Mouse (Mus musculus) neural tube, embryonic 14.5 days (tissue): ENCODE results near the gene Tpst2. TPM values are rescaled to one million over a fixed set of nuclear protein-coding genes. Genes with fewer than 3 reads are reported as not detected.

ENCODE experiments used
- ATAC-seq: fragments of 200-750 bp; cut with Nextera tagmentation; 2 replicates; pipeline ENCODE4 v1.8.0; 2017; ENCODE audit warnings: low read depth, mild to moderate bottlenecking, moderate TSS enrichment, moderate library complexity
- H3K27ac ChIP-seq: fragments of 300-500 bp; sonication (generic); 2 replicates; pipeline ENCODE4 v1.5.1; 2014; ENCODE audit warnings: low read depth, mild to moderate bottlenecking, control low read depth, low read length, moderate library complexity, mixed read lengths
- H3K27me3 ChIP-seq: fragments of 300-500 bp; sonication (generic); 2 replicates; pipeline ENCODE4 v1.6.1; 2014; ENCODE audit warnings: low read length; ENCODE audit not compliant: control insufficient read depth, insufficient read depth
- H3K36me3 ChIP-seq: fragments of 300-500 bp; sonication (generic); 2 replicates; pipeline ENCODE4 v1.6.1; 2014; ENCODE audit warnings: low read length, mixed read lengths; ENCODE audit not compliant: control insufficient read depth, insufficient read depth
- H3K4me1 ChIP-seq: fragments of 300-500 bp; sonication (generic); 2 replicates; pipeline ENCODE4 v1.6.1; 2014; ENCODE audit warnings: low read length; ENCODE audit not compliant: control insufficient read depth, insufficient read depth
- H3K4me2 ChIP-seq: fragments of 300-500 bp; sonication (generic); 2 replicates; pipeline ENCODE4 v1.6.1; 2014; ENCODE audit warnings: mild to moderate bottlenecking, low read depth, low read length, control low read depth
- H3K4me3 ChIP-seq: fragments of 300-500 bp; sonication (generic); 2 replicates; pipeline ENCODE4 v1.5.1; 2014; ENCODE audit warnings: low read depth, low read length, control low read depth, mixed read lengths
- H3K9ac ChIP-seq: fragments of 300-500 bp; sonication (generic); replicated peaks from 2 replicates; pipeline ENCODE4 v1.6.1; 2014; ENCODE audit warnings: low read depth, mild to moderate bottlenecking, control low read depth, low read length, mixed read lengths
- H3K9me3 ChIP-seq: fragments of 300-500 bp; sonication (generic); 2 replicates; pipeline ENCODE4 v1.6.1; 2016; ENCODE audit warnings: low read length; ENCODE audit not compliant: control insufficient read depth
- WGBS: fragments of 180-500 bp; shearing (Covaris S2); extraction: QIAGEN DNeasy Blood & Tissue Kit; methylation state at CpG from one replicate; pipeline ENCODE4 v1.1.7; 2014; 5-methylcytosine and 5-hydroxymethylcytosine counted together
- polyA plus RNA-seq: library from polyadenylated mRNA; unstranded; fragments of >200 nt; fragmentation: Nextera tagmentation; extraction: Ambion mirVana; gene quantifications from 2 replicates; pipeline ENCODE4 v1.2.1, GENCODE M21; 2014

Gene Tpst2
- polyA plus RNA-seq, 1 experiment from 2014 or later, result 27.1 TPM

- Histone ChIP-seq H3K27ac (peak within 1 kb of the TSS; percentile 45), H3K4me2 (peak within 1 kb of the TSS; percentile 76), H3K4me1 (peaks cover 16% of the 10 kb centered on the region), H3K4me3 (peak within 1 kb of the TSS; percentile 93), H3K9me3 (no peaks in the 10 kb centered on the region), H3K9ac (peak within 1 kb of the TSS; percentile 54), H3K27me3 (no peaks in the 10 kb centered on the region), H3K36me3 (peaks cover 16% of the 10 kb centered on the region)
- peak; percentile 94 for ATAC-seq
- WGBS, result 9% methylated on average over 48 of the region's 48 CpGs
These were observed 49.3 kb downstream of the Tpst2 start, which contains the start of gene Tfip11 for GRCm38 (mm10) chr5:112325546-112326445. Tfip11 (plus strand) TSS chr5:112326358.

GRCm38 (mm10) chr5:112326446-112327009, 50.0 kb downstream of the Tpst2 start:
- H3K4me3 ChIP-seq, result peak overlapping the region; percentile 93
- peaks cover 23% of the 10 kb centered on the region for H3K36me3 ChIP-seq
- H3K27me3 ChIP-seq, result no peaks in the 10 kb centered on the region
- no peaks in the 10 kb centered on the region for H3K9me3 ChIP-seq
- peak overlapping the region; percentile 54 for H3K9ac ChIP-seq
- peak overlapping the region; percentile 76 for H3K4me2 ChIP-seq
- ATAC-seq, result peak; percentile 70
- 2% methylated on average over 30 of the region's 33 CpGs for WGBS
- H3K4me1 ChIP-seq, result peaks cover 16% of the 10 kb centered on the region
- H3K27ac ChIP-seq, result peak overlapping the region; percentile 45

GRCm38 (mm10) chr5:112327854-112328253, 51.4 kb downstream of the Tpst2 start:
- Histone ChIP-seq H3K9ac (no peak overlapping the region), H3K9me3 (no peaks in the 10 kb centered on the region), H3K4me1 (peaks cover 16% of the 10 kb centered on the region), H3K36me3 (peaks cover 33% of the 10 kb centered on the region), H3K27ac (no peak overlapping the region), H3K4me2 (no peak overlapping the region), H3K4me3 (no peak overlapping the region), H3K27me3 (no peaks in the 10 kb centered on the region)
- no peak for ATAC-seq
- WGBS, result 94% methylated on average over 15 of the region's 15 CpGs

- ATAC-seq, result no peak
- Histone ChIP-seq H3K9ac (no peak overlapping the region), H3K4me1 (peaks cover 15% of the 10 kb centered on the region), H3K9me3 (no peaks in the 10 kb centered on the region), H3K27me3 (no peaks in the 10 kb centered on the region), H3K4me3 (no peak overlapping the region), H3K27ac (no peak overlapping the region), H3K4me2 (no peak overlapping the region), H3K36me3 (peaks cover 54% of the 10 kb centered on the region)
- WGBS, result 96% methylated on average over 14 of the region's 14 CpGs
These were observed 53.5 kb downstream of the Tpst2 start for GRCm38 (mm10) chr5:112329805-112330564.

GRCm38 (mm10) chr5:112335473-112335872, 59.0 kb downstream of the Tpst2 start:
- ATAC-seq, result no peak
- Histone ChIP-seq H3K4me2 (no peak overlapping the region), H3K9ac (no peak overlapping the region), H3K27ac (no peak overlapping the region), H3K9me3 (no peaks in the 10 kb centered on the region), H3K4me1 (no peaks in the 10 kb centered on the region), H3K27me3 (no peaks in the 10 kb centered on the region), H3K4me3 (no peak overlapping the region), H3K36me3 (peaks cover 78% of the 10 kb centered on the region)
- WGBS, result 40% methylated on average over 2 of the region's 2 CpGs

- Histone ChIP-seq H3K27me3 (no peaks in the 10 kb centered on the region), H3K9me3 (no peaks in the 10 kb centered on the region), H3K36me3 (peaks cover 62% of the 10 kb centered on the region), H3K4me1 (peaks cover 2% of the 10 kb centered on the region), H3K4me2 (no peak overlapping the region), H3K9ac (no peak overlapping the region), H3K27ac (no peak overlapping the region), H3K4me3 (no peak overlapping the region)
- ATAC-seq, result no peak
- WGBS, result 94% methylated on average over 22 of the region's 22 CpGs
These were observed 60.5 kb downstream of the Tpst2 start for GRCm38 (mm10) chr5:112337004-112337403.

GRCm38 (mm10) chr5:112339215-112339614, 62.7 kb downstream of the Tpst2 start:
- Histone ChIP-seq H3K27ac (no peak overlapping the region), H3K9ac (no peak overlapping the region), H3K4me2 (no peak overlapping the region), H3K4me3 (no peak overlapping the region), H3K27me3 (no peaks in the 10 kb centered on the region), H3K4me1 (peaks cover 12% of the 10 kb centered on the region), H3K36me3 (peaks cover 44% of the 10 kb centered on the region), H3K9me3 (no peaks in the 10 kb centered on the region)
- 76% methylated on average over 7 of the region's 7 CpGs for WGBS
- no peak for ATAC-seq

GRCm38 (mm10) chr5:112342463-112343204, 66.1 kb downstream of the Tpst2 start, which contains the start of the genes Srrd and Hps4:
Srrd (minus strand) TSS chr5:112343040.
Hps4 (plus strand) TSS chr5:112343083.
- ATAC-seq, result peak; percentile 81
- Histone ChIP-seq H3K27ac (peak within 1 kb of the TSS; percentile 24), H3K9ac (peak within 1 kb of the TSS; percentile 85), H3K27me3 (no peaks in the 10 kb centered on the region), H3K4me1 (peaks cover 20% of the 10 kb centered on the region), H3K9me3 (no peaks in the 10 kb centered on the region), H3K4me3 (peak within 1 kb of the TSS; percentile 64), H3K36me3 (peaks cover 13% of the 10 kb centered on the region), H3K4me2 (peak within 1 kb of the TSS; percentile 81)
- 2% methylated on average over 58 of the region's 64 CpGs for WGBS
